22 mouse cellular contexts compared by ENCODE assay signal in genomic region chr6:137857198-137858194, GRCm38 (mm10).
"Had no signal": no experiment of that assay in that cellular context is flagged by ENCODE, and none has a peak within 500 bp of the region (broad histone marks: within the 10 kb centered on the region; RNA-seq: fewer than 3 reads in every experiment).

No protein-coding gene starts in this region.

- DNase-seq: gastrocnemius, postnatal 14 days; gastrocnemius, postnatal 36 days; heart, adult 18-20 months; heart, postnatal 10 days; kidney, adult 18-20 months; kidney, adult 8-10 months; kidney, postnatal 10 days; kidney, postnatal 25 days; kidney, postnatal 4 days; liver; liver, embryonic 13.5 days had no signal

- H3K27ac ChIP-seq: heart, embryonic 10.5 days; hindbrain, embryonic 13.5 days; hindbrain, embryonic 15.5 days; hindbrain, postnatal 0 days; layer of hippocampus, adult 2 months; left cerebral cortex, adult 2 months; limb, embryonic 10.5 days; limb, embryonic 12.5 days; liver, embryonic 13.5 days; liver, embryonic 15.5 days had no signal

- H3K4me3 ChIP-seq: heart, embryonic 10.5 days; heart, embryonic 12.5 days; hindbrain, embryonic 13.5 days; hindbrain, embryonic 15.5 days; layer of hippocampus, adult 2 months; left cerebral cortex, adult 2 months; limb, embryonic 10.5 days; limb, embryonic 12.5 days; liver, embryonic 13.5 days; liver, embryonic 15.5 days had no signal

- H3K27me3 ChIP-seq: heart, embryonic 12.5 days; hindbrain, embryonic 13.5 days; hindbrain, embryonic 15.5 days; limb, embryonic 12.5 days; liver, embryonic 13.5 days; liver, embryonic 15.5 days had no signal

- H3K4me1 ChIP-seq: heart, embryonic 10.5 days; heart, embryonic 12.5 days; hindbrain, embryonic 13.5 days; hindbrain, embryonic 15.5 days; limb, embryonic 10.5 days; limb, embryonic 12.5 days; liver, embryonic 13.5 days; liver, embryonic 15.5 days had no signal

- H3K9me3 ChIP-seq: heart, embryonic 10.5 days; hindbrain, embryonic 15.5 days; limb, embryonic 10.5 days; liver, embryonic 15.5 days had no signal

- H3K9ac ChIP-seq: heart, embryonic 12.5 days; hindbrain, embryonic 13.5 days; hindbrain, embryonic 15.5 days; limb, embryonic 12.5 days; liver, embryonic 13.5 days; liver, embryonic 15.5 days had no signal

- H3K36me3 ChIP-seq: hindbrain, embryonic 13.5 days; hindbrain, embryonic 15.5 days; limb, embryonic 10.5 days; liver, embryonic 13.5 days; liver, embryonic 15.5 days had no signal

- H3K4me2 ChIP-seq: heart, embryonic 12.5 days; hindbrain, embryonic 13.5 days; hindbrain, embryonic 15.5 days; limb, embryonic 12.5 days; liver, embryonic 11.5 days; liver, embryonic 13.5 days; liver, embryonic 15.5 days had no signal

- ATAC-seq: hindbrain, postnatal 0 days had no signal
